Mouse (Mus musculus) cerebellum, adult 2 months (tissue): ENCODE results near the gene Nuak1.

Experiments
- CTCF ChIP-seq: fragments of 200-500 bp; IDR thresholded peaks from 2 replicates; pipeline ENCODE4 v1.5.1; 2011; ENCODE audit warnings: low read depth, mild to moderate bottlenecking, control low read depth, low read length, moderate library complexity, borderline replicate concordance; ENCODE audit not compliant: insufficient read depth
- POLR2A ChIP-seq: fragments of 200-500 bp; IDR thresholded peaks from 2 replicates; pipeline ENCODE4 v1.6.1; 2011; ENCODE audit warnings: low read length, control low read depth, borderline replicate concordance; ENCODE audit not compliant: insufficient read depth

DNA sequence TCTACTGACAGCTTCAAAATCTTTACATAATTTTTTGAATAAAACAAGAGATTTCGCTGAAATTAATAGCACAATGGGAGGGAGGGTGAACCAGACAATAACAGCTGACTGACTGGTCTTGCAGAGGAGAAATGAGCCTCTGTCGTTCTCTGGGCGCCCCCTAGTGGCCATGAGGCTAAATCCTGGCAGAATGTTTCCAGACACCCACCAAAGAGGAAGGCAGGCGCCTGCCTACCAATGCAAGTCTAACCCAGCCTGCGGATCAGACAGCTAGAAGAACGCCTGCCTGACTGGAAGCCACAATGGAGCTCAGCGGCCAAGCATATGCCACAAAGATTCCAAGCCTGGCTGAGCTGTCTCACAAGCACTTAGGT is 2.4 kb downstream of the Nuak1 start:
- TF ChIP-seq CTCF (peak; percentile 88), POLR2A (peak; percentile 67; the same call in 1 of the 2 replicates)
